Mouse (Mus musculus) thymus, postnatal 36 days (tissue): ENCODE measurements at regions not wholly inside any gene's neighbourhood (a gene's known extent, or its start where the extent isn't known, plus 50 kb on each side); places are given as distances from the start of the nearest gene placed in this dataset.
"Not testable (repeated sequence)": the region's sequence is repeated elsewhere in the genome, so short reads cannot be mapped to it uniquely, and the experiment has no call there.

Experiments
- DNase-seq, 2 experiments: peaks; one replicate each; pipeline ENCODE4 v3.0.0; 2022; ENCODE audit warnings: mixed read lengths in 2 of 2

- DNase-seq = no peak
Observed at GRCm38 (mm10) chr15:90291848-90292247, 67.7 kb downstream of the Alg10b start.

GRCm38 (mm10) chr15:90294353-90294922, 70.3 kb downstream of the Alg10b start:
- no peak for DNase-seq

- no peak for DNase-seq
Observed at GRCm38 (mm10) chr15:90298566-90298965, 74.5 kb downstream of the Alg10b start.

GRCm38 (mm10) chr15:90303393-90303792, 79.3 kb downstream of the Alg10b start:
- DNase-seq = no peak

GRCm38 (mm10) chr15:90305051-90305450, 80.9 kb downstream of the Alg10b start:
- DNase-seq = no peak

- no peak for DNase-seq
Observed at GRCm38 (mm10) chr15:90306866-90307265, 82.8 kb downstream of the Alg10b start.

- DNase-seq = not testable (repeated sequence)
Observed at GRCm38 (mm10) chr15:90308433-90308832, 84.3 kb downstream of the Alg10b start.

- no peak for DNase-seq
Observed at GRCm38 (mm10) chr15:90308869-90309268, 84.8 kb downstream of the Alg10b start.

GRCm38 (mm10) chr15:90309664-90310063, 85.6 kb downstream of the Alg10b start:
- no peak for DNase-seq

GRCm38 (mm10) chr15:90321774-90322173, 97.7 kb downstream of the Alg10b start:
- DNase-seq = no peak

- no peak for DNase-seq
Observed at GRCm38 (mm10) chr15:90333275-90333674, 109.2 kb downstream of the Alg10b start.

- no peak for DNase-seq
Observed at GRCm38 (mm10) chr15:90333766-90334165, 109.7 kb downstream of the Alg10b start.

GRCm38 (mm10) chr15:90334406-90334805, 110.3 kb downstream of the Alg10b start:
- DNase-seq = no peak

GRCm38 (mm10) chr15:90335506-90335905, 111.4 kb downstream of the Alg10b start:
- no peak for DNase-seq

GRCm38 (mm10) chr15:90340089-90340488, 116.0 kb downstream of the Alg10b start:
- DNase-seq = no peak

- no peak for DNase-seq
Observed at GRCm38 (mm10) chr15:90341261-90341660, 117.2 kb downstream of the Alg10b start.

- DNase-seq = no peak
Observed at GRCm38 (mm10) chr15:90343771-90344170, 119.7 kb downstream of the Alg10b start.

- DNase-seq = no peak
Observed at GRCm38 (mm10) chr15:90344956-90345355, 120.8 kb downstream of the Alg10b start.

- DNase-seq = no peak
Observed at GRCm38 (mm10) chr15:90346162-90346561, 122.1 kb downstream of the Alg10b start.

- DNase-seq = no peak
Observed at GRCm38 (mm10) chr15:90346757-90347156, 122.6 kb downstream of the Alg10b start.

- DNase-seq = no peak
Observed at GRCm38 (mm10) chr15:90351898-90352297, 127.8 kb downstream of the Alg10b start.

GRCm38 (mm10) chr15:90365656-90366055, 141.5 kb downstream of the Alg10b start:
- no peak for DNase-seq

- no peak for DNase-seq
Observed at GRCm38 (mm10) chr15:90377959-90378358, 153.8 kb downstream of the Alg10b start.

- DNase-seq = no peak
Observed at GRCm38 (mm10) chr15:90396961-90397360, 172.8 kb downstream of the Alg10b start.

GRCm38 (mm10) chr15:90397691-90398377, 173.7 kb downstream of the Alg10b start:
- DNase-seq = no peak
